Mouse (Mus musculus): ENCODE results near the gene Atp5e.

DNA sequence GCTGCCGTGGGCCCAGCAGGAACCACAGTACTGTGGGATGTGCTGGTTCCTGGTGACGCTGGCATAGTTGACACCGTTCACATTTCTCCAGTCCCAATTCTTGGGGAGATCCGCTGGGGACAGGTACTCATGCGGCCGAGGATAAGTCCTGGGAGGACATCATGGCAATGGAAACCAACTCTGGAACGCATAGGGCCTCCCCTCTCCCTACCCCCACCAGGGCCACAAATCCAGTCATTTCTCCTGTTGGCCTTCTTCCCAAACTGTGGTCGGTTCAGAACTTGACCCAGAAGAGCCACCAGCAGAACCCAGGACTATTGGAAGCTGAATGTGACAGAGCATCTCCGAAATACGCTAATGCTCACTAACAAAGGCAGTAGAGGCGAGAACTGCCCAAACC lies 25.7 kb downstream of the Atp5e start:
- TF ChIP-seq CTCF (IDR thresholded peaks at IDR 0.05) (no peak), EP300 (IDR thresholded peaks at IDR 0.05) (no peak)

All from lung, postnatal 0 days (tissue).